Mouse (Mus musculus) embryonic fibroblast, embryonic 13.5 days (primary cell): ENCODE data around the gene Smbd1.

Experiments
- CTCF ChIP-seq: IDR thresholded peaks from 2 replicates; pipeline ENCODE4 v1.5.1; 2011; ENCODE audit warnings: mild to moderate bottlenecking, control low read depth, low read length, moderate library complexity, borderline replicate concordance; ENCODE audit not compliant: insufficient read depth
- POLR2A ChIP-seq: IDR thresholded peaks from 2 replicates; pipeline ENCODE4 v1.6.1; 2011; ENCODE audit warnings: low read depth, mild to moderate bottlenecking, control low read depth, low read length, moderate library complexity

DNA sequence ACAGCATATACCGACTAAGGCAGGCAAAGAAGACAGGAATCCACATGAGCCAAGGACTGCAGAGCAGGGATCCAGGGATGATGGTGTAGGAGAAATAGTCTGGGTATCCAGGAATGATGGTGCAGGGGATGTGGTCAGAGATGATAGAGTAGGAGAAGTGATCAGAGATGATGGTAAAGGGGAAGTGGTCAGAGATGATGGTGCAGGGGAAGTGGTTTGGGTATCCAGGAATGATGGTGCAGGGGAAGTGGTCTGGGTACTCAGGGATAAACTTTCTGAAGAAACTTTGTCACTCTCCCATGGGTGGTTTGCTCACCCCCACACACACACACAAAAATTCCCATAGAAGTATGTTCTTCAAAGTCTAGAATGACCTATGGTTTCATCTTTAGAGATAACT lies 15.1 kb downstream of the Smbd1 start:
- no peak for TF ChIP-seq CTCF
- TF ChIP-seq POLR2A = no peak
